Mouse (Mus musculus): Measurements from ENCODE around the gene Klkb1.
"Not testable (repeated sequence)": the region's sequence is repeated elsewhere in the genome, so short reads cannot be mapped to it uniquely, and the experiment has no call there.

The Klkb1 gene

GRCm38 (mm10) chr8:45294687-45295086 lies at the start of gene Klkb1:
Klkb1 (minus strand) TSS chr8:45294859.
- no peak for DNase-seq (ENCODE audit: low read depth, low spot score)

- DNase-seq (ENCODE audit: low read depth, low spot score): no peak
These were observed 49.6 kb upstream of the Klkb1 start for GRCm38 (mm10) chr8:45344298-45344697.

GRCm38 (mm10) chr8:45341630-45342628 lies 47.3 kb upstream of the Klkb1 start:
- no peak for DNase-seq (ENCODE audit: low read depth, low spot score)

- no peak for DNase-seq (ENCODE audit: low read depth, low spot score)
These were observed 38.8 kb upstream of the Klkb1 start for GRCm38 (mm10) chr8:45333493-45333892.

GRCm38 (mm10) chr8:45332685-45333409 lies 38.2 kb upstream of the Klkb1 start, which contains the start of gene Cyp4v3:
Cyp4v3 (minus strand) TSS chr8:45333216.
- DNase-seq (ENCODE audit: low read depth, low spot score): no peak

GRCm38 (mm10) chr8:45330856-45331255 lies 36.2 kb upstream of the Klkb1 start:
- no peak for DNase-seq (ENCODE audit: low read depth, low spot score)

- DNase-seq (ENCODE audit: low read depth, low spot score): no peak
These were observed 34.7 kb upstream of the Klkb1 start for GRCm38 (mm10) chr8:45329206-45329980.

- DNase-seq (ENCODE audit: low read depth, low spot score): not testable (repeated sequence)
These were observed 32.4 kb upstream of the Klkb1 start for GRCm38 (mm10) chr8:45327076-45327475.

GRCm38 (mm10) chr8:45324151-45324550 lies 29.5 kb upstream of the Klkb1 start:
- DNase-seq (ENCODE audit: low read depth, low spot score): no peak

- DNase-seq (ENCODE audit: low read depth, low spot score): no peak
These were observed 26.7 kb upstream of the Klkb1 start for GRCm38 (mm10) chr8:45321365-45321764.

- no peak for DNase-seq (ENCODE audit: low read depth, low spot score)
These were observed 26.3 kb upstream of the Klkb1 start for GRCm38 (mm10) chr8:45320930-45321329.

GRCm38 (mm10) chr8:45310967-45311366 lies 16.3 kb upstream of the Klkb1 start:
- no peak for DNase-seq (ENCODE audit: low read depth, low spot score)

- DNase-seq (ENCODE audit: low read depth, low spot score): no peak
These were observed 13.7 kb upstream of the Klkb1 start, which contains the start of gene Gm45753 for GRCm38 (mm10) chr8:45308366-45308765. Gm45753 (minus strand) TSS chr8:45308466.

- no peak for DNase-seq (ENCODE audit: low read depth, low spot score)
These were observed 10.8 kb upstream of the Klkb1 start for GRCm38 (mm10) chr8:45305479-45305878.

- DNase-seq (ENCODE audit: low read depth, low spot score): no peak
These were observed 9.7 kb upstream of the Klkb1 start for GRCm38 (mm10) chr8:45304354-45304753.

GRCm38 (mm10) chr8:45302390-45302789 lies 7.7 kb upstream of the Klkb1 start:
- DNase-seq (ENCODE audit: low read depth, low spot score): no peak

GRCm38 (mm10) chr8:45295276-45295675 lies 617 bp upstream of the Klkb1 start:
- DNase-seq (ENCODE audit: low read depth, low spot score): no peak

- DNase-seq (ENCODE audit: low read depth, low spot score): no peak
These were observed 2.9 kb downstream of the Klkb1 start for GRCm38 (mm10) chr8:45291790-45292189.

GRCm38 (mm10) chr8:45281630-45282029 lies 13.0 kb downstream of the Klkb1 start:
- DNase-seq (ENCODE audit: low read depth, low spot score): no peak

GRCm38 (mm10) chr8:45277453-45277852 lies 17.2 kb downstream of the Klkb1 start:
- no peak for DNase-seq (ENCODE audit: low read depth, low spot score)

- no peak for DNase-seq (ENCODE audit: low read depth, low spot score)
These were observed 20.3 kb downstream of the Klkb1 start for GRCm38 (mm10) chr8:45274317-45274716.

- DNase-seq (ENCODE audit: low read depth, low spot score): no peak
These were observed 25.6 kb downstream of the Klkb1 start for GRCm38 (mm10) chr8:45269056-45269455.
